Comparison of ENCODE assay signal across 24 mouse cellular contexts in the genomic region with DNA sequence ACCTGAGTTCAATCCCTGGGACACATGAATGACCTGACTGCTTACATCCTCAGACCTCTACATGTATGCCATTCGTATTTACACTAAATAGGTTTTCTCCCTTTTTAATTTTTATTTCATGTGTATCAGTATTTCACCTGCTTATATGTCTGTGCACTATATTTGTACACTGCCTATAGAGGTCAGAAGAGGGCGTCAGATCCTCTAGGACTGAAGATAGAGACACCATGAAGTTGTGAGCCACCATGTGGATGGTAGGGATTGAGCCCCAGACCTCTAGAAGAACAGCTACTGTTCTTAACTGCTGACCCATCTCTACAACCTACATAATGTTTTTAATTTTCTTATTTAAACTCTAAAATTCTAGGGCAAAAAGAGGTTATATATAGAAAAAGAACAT. TPM values are rescaled to one million over a fixed set of nuclear protein-coding genes. Genes with fewer than 3 reads are reported as not detected.
DNase-seq lines count a peak whose midpoint lies in the region; ATAC-seq and TF ChIP-seq lines count a peak whose summit lies in the region.
"Had no signal": no experiment of that assay in that cellular context is flagged by ENCODE, and none has a peak within 500 bp of the region (broad histone marks: within the 10 kb centered on the region; RNA-seq: fewer than 3 reads in every experiment).

No protein-coding gene starts in this region.

- peaks cover 12% of the 10 kb centered on the region for H3K79me2 ChIP-seq in heart, adult 2 months (replicated peaks; ENCODE audit: control insufficient read depth, insufficient read depth, low read length)

- H3K4me2 ChIP-seq in kidney, postnatal 0 days (ENCODE audit: low read length) = no peak overlapping the region
- H3K4me2 ChIP-seq in lung, postnatal 0 days (replicated peaks; ENCODE audit: low read depth, low read length) = no peak overlapping the region
- H3K4me2 ChIP-seq: embryonic facial prominence, embryonic 13.5 days; forebrain, embryonic 12.5 days; forebrain, embryonic 15.5 days; heart, embryonic 11.5 days; hindbrain, embryonic 14.5 days had no signal

- no peak overlapping the region for H3K4me3 ChIP-seq in heart, adult 2 months
- H3K4me3 ChIP-seq in kidney, postnatal 0 days (replicated peaks; ENCODE audit: low read depth, low read length) = no peak overlapping the region
- no peak overlapping the region for H3K4me3 ChIP-seq in lung, postnatal 0 days (ENCODE audit: low read depth, low read length)
- H3K4me3 ChIP-seq: embryonic facial prominence, embryonic 10.5 days; embryonic facial prominence, embryonic 13.5 days; erythroblast, embryonic 14.5 days; forebrain, embryonic 12.5 days; forebrain, embryonic 15.5 days had no signal

- H3K9me3 ChIP-seq in kidney, postnatal 0 days (replicated peaks; ENCODE audit: low read length) = no peaks in the 10 kb centered on the region
- H3K9me3 ChIP-seq in lung, postnatal 0 days (ENCODE audit: low read length) = no peaks in the 10 kb centered on the region
- H3K9me3 ChIP-seq: embryonic facial prominence, embryonic 10.5 days; embryonic facial prominence, embryonic 13.5 days; forebrain, embryonic 12.5 days; forebrain, embryonic 15.5 days had no signal

- no peak for TF ChIP-seq POLR2A in heart, adult 2 months (IDR thresholded peaks at IDR 0.05; ENCODE audit: insufficient read depth, low read depth, low read length)

- peaks cover 3% of the 10 kb centered on the region; the same call in 1 of the 2 replicates for H3K4me1 ChIP-seq in heart, adult 2 months (ENCODE audit: control insufficient read depth, insufficient read depth, low read length)
- H3K4me1 ChIP-seq in kidney, postnatal 0 days (replicated peaks; ENCODE audit: insufficient read depth, low read length) = peaks cover 3% of the 10 kb centered on the region; the same call in 1 of the 2 replicates
- peaks cover 8% of the 10 kb centered on the region; the same call in 1 of the 2 replicates for H3K4me1 ChIP-seq in lung, postnatal 0 days (ENCODE audit: insufficient read depth, low read depth, low read length)

- no peak overlapping the region for H3K9ac ChIP-seq in heart, adult 2 months (ENCODE audit: low read depth, low read length)
- H3K9ac ChIP-seq in kidney, postnatal 0 days (ENCODE audit: low read depth, low read length) = no peak overlapping the region
- H3K9ac ChIP-seq in lung, postnatal 0 days (replicated peaks; ENCODE audit: low read depth) = no peak overlapping the region
- H3K9ac ChIP-seq: embryonic facial prominence, embryonic 13.5 days; forebrain, embryonic 12.5 days; forebrain, embryonic 15.5 days; hindbrain, embryonic 14.5 days had no signal

- no peak for DNase-seq in heart, adult 2 months
- DNase-seq in heart, postnatal 14 days = no peak
- DNase-seq in kidney, postnatal 0 days (ENCODE audit: low spot score) = no peak
- no peak for DNase-seq in kidney, adult 8-10 months
- DNase-seq in lung, postnatal 0 days (ENCODE audit: low spot score) = no peak
- no peak for DNase-seq in lung, adult 18-20 months
- DNase-seq: adrenal gland, adult 8-10 months; adrenal gland, postnatal 25 days; cerebellum, adult 11-12 months; cerebellum, adult 8-10 months; cerebellum, postnatal 10 days; cerebellum, postnatal 36 days; embryo, embryonic 11 days; gastrocnemius, postnatal 10 days; gastrocnemius, postnatal 36 days; heart, postnatal 36 days had no signal

- ATAC-seq in kidney, postnatal 0 days (replicated peaks; ENCODE audit: low FRiP score, low read depth) = no peak
- ATAC-seq in lung, postnatal 0 days = no peak
- ATAC-seq: activated CD4-positive, CD25-positive, alpha-beta regulatory T cell, adult 4 months; forebrain, embryonic 15.5 days had no signal

- no peak for TF ChIP-seq EP300 in heart, adult 2 months (IDR thresholded peaks at IDR 0.05; ENCODE audit: insufficient read depth, low read depth, low read length)
- TF ChIP-seq EP300 in lung, postnatal 0 days (IDR thresholded peaks at IDR 0.05) = no peak

- H3K27ac ChIP-seq in heart, adult 2 months = no peak overlapping the region
- H3K27ac ChIP-seq in kidney, postnatal 0 days = no peak overlapping the region
- no peak overlapping the region for H3K27ac ChIP-seq in lung, postnatal 0 days (ENCODE audit: low read length)
- H3K27ac ChIP-seq: embryonic facial prominence, embryonic 10.5 days; embryonic facial prominence, embryonic 13.5 days; forebrain, embryonic 12.5 days; forebrain, embryonic 15.5 days; hindbrain, embryonic 14.5 days had no signal

- peak; percentile 19; the same call in 1 of the 2 replicates for TF ChIP-seq CTCF in heart, adult 2 months (IDR thresholded peaks at IDR 0.05)
- TF ChIP-seq CTCF in kidney, postnatal 0 days (IDR thresholded peaks at IDR 0.05; ENCODE audit: low read depth) = 0 out of 2 replicates have a peak, but pooled peaks have one; percentile 17
- peak; percentile 51 for TF ChIP-seq CTCF in lung, postnatal 0 days (IDR thresholded peaks at IDR 0.05)

- H3K27me3 ChIP-seq in heart, adult 2 months (ENCODE audit: control insufficient read depth, insufficient read depth, low read length) = no peaks in the 10 kb centered on the region
- no peaks in the 10 kb centered on the region for H3K27me3 ChIP-seq in kidney, postnatal 0 days (ENCODE audit: insufficient read depth, low read length)
- no peaks in the 10 kb centered on the region for H3K27me3 ChIP-seq in lung, postnatal 0 days (replicated peaks; ENCODE audit: insufficient read depth, low read length)
- H3K27me3 ChIP-seq: embryonic facial prominence, embryonic 13.5 days; forebrain, embryonic 12.5 days; forebrain, embryonic 15.5 days had no signal

- WGBS in heart, adult 2 months = 76% methylated on average over 2 of the region's 2 CpGs
- 81% methylated on average over 2 of the region's 2 CpGs for WGBS in kidney, postnatal 0 days
- WGBS in lung, postnatal 0 days = 67% methylated on average over 2 of the region's 2 CpGs

- H3K36me3 ChIP-seq in heart, adult 2 months (ENCODE audit: control insufficient read depth, insufficient read depth, low read length) = no peaks in the 10 kb centered on the region
- no peaks in the 10 kb centered on the region for H3K36me3 ChIP-seq in kidney, postnatal 0 days (ENCODE audit: insufficient read depth, low read length)
- no peaks in the 10 kb centered on the region for H3K36me3 ChIP-seq in lung, postnatal 0 days (ENCODE audit: insufficient read depth, low read length)
- H3K36me3 ChIP-seq: embryonic facial prominence, embryonic 13.5 days; forebrain, embryonic 12.5 days; forebrain, embryonic 15.5 days had no signal

- intact Hi-C loops in heart, adult 2 months (cut with DNase I) = no loop called here
- intact Hi-C loops in heart, postnatal 14 days (cut with DNase I) = no loop called here

RNA-seq across cellular contexts. Expression of gene Rbfox2, which starts 16.5 kb away (rescaled TPM):
- 100 to 1,000 TPM; 106 to 110 TPM for total RNA-seq in heart, adult 2 months (2021)
- 86.0 and 145 TPM in 2 replicates for polyA plus RNA-seq in heart, adult 2 months (2012; rRNA removed)
- 100 to 1,000 TPM; 112 to 118 TPM for total RNA-seq in heart, postnatal 14 days (2021)
- polyA plus RNA-seq in kidney, postnatal 0 days (2015; fragmentation: Nextera tagmentation; extraction: Ambion mirVana) = 22.7 and 25.1 TPM in 2 replicates
- 17.4 and 18.8 TPM in 2 replicates for polyA plus RNA-seq in lung, postnatal 0 days (2015; fragmentation: Nextera tagmentation; extraction: Ambion mirVana)
- polyA plus RNA-seq: erythroblast, embryonic 14.5 days had no signal
